Mouse (Mus musculus) heart, postnatal 0 days (tissue): ENCODE results near the gene Bid.

Experiments used
- CTCF ChIP-seq: IDR thresholded peaks from 2 replicates; pipeline ENCODE4 v1.5.1; 2016; ENCODE audit warnings: antibody characterized with exemption, control low read depth, low read depth
- EP300 ChIP-seq: IDR thresholded peaks from 2 replicates; pipeline ENCODE4 v1.6.1; 2016; ENCODE audit warnings: antibody characterized with exemption, low read depth

- TF ChIP-seq CTCF (no peak), EP300 (no peak)
These were observed 17.5 kb upstream of the Bid start for GRCm38 (mm10) chr6:120934176-120934575.
